Mouse (Mus musculus): ENCODE data around the gene Dnm3.
A peak's percentile ranks its signal among the peaks of the same experiment; 100 is the strongest.

Gene Dnm3

DNA sequence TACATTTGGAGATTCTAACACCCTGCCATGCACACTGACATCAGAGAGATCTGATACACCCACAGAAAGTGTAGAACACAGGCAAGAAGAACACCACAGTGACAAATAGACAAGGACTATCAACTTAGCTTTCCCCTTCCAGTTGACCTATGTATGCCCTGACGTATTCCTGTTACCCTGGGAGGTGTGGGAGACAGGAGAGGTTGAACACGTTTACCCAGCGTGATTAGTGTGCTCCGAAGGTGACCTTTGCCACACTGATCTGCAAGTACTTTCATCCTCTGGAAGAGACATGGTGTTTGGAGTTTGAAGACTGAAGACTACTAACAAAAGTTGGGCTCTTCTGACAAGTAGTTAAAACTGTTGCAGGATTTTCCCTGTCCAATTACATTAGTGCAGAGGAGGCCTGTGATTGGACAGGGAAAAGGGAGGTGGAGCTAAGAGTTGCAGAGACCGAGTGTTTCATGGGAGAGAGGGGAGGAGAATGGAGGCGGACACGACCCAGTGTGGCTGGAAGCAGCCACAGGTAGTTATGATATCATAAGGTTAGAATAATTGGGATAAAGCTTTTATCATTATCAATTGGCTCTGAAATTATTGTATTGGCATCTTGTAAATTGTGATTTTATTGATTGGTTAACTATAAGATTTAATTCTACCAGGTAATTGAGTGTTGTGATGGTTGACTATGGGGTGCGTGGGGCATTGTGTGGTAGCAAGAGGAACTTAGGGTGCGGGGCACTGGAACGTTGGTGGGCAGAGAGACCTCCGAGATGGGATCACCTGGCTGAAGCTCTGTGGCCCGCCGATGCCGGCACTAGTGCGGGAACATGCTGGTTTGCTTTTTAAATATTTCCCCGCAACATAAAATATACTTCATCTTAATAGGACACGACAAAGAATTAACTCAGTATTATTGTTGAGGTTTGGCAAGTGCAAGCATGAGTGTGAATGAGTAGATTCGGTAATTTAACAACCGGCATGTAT is 519.6 kb downstream of the Dnm3 start:
- no peak for DNase-seq (ENCODE audit: low read depth, low spot score)

GRCm38 (mm10) chr1:161955846-161956245 is 522.0 kb downstream of the Dnm3 start:
- no peak for DNase-seq (ENCODE audit: low read depth, low spot score)

- no peak for DNase-seq (ENCODE audit: low read depth, low spot score)
Measured at GRCm38 (mm10) chr1:161952599-161952998, 525.2 kb downstream of the Dnm3 start.

DNA sequence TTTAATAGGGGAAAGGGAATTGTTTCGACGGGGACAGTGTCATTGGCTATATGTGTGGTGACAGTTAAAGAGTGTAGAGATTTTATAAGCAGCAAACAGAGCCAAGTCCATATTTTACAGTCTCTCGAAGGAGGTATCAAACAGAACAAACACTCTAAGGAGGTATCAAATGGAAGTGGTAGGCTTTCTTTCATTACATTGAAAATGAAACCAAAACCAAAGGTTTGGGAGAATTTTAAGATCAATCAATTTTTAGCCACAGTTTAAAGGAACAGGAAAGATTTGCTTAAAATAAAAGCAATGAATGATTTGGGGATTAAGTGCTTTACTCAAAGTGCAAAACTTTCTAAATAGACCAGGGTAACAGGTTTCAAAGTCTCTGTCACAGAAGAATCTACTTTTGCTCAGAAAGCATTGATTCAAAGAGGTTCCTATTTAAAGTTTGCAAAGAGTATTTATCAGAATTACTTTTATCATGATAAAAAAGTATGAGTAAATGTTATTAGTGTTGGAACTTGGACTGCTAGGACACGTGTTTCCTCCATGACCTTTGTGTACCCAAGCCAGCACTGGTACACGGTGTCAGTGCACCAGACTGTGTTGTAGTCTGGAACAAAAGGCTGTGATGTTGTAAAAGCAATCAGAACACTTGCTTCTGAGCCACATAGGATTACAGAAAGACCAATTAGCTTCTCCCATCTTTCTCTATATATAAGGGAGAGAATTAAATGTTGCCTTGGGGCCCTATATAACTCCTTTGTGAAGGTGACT is 526.6 kb downstream of the Dnm3 start:
- peak; percentile 11 for DNase-seq (ENCODE audit: low read depth, low spot score)

GRCm38 (mm10) chr1:161942082-161942481 is 535.8 kb downstream of the Dnm3 start:
- no peak for DNase-seq (ENCODE audit: low read depth, low spot score)
